Mouse (Mus musculus) cortical plate, adult 2 months (tissue): ENCODE results near the gene Apobec3.

ENCODE experiments used
- CTCF ChIP-seq: fragments of 200-500 bp; IDR thresholded peaks from 2 replicates; pipeline ENCODE4 v1.5.1; 2011; ENCODE audit warnings: mild to moderate bottlenecking, control low read depth, low read length; ENCODE audit not compliant: insufficient read depth; ENCODE audit errors: extremely low read depth
- POLR2A ChIP-seq: fragments of 200-500 bp; IDR thresholded peaks from 2 replicates; pipeline ENCODE4 v1.6.1; 2011; ENCODE audit warnings: mild to moderate bottlenecking, low read length, control low read depth; ENCODE audit not compliant: insufficient read depth; ENCODE audit errors: extremely low read depth

GRCm38 (mm10) chr15:79916150-79916549 is 24.7 kb downstream of the Apobec3 start:
- TF ChIP-seq POLR2A = no peak
- TF ChIP-seq CTCF = no peak
